Mouse (Mus musculus) liver, adult 2 months (tissue): ENCODE data around the gene Spns2. TPM values are rescaled to one million over a fixed set of nuclear protein-coding genes. Genes with fewer than 3 reads are reported as not detected.
A peak's percentile ranks its signal among the peaks of the same experiment; 100 is the strongest.

Experiments used
- DNase-seq: peaks from one replicate; pipeline ENCODE4 v3.0.0-alpha.2; 2011; ENCODE audit warnings: low read depth, low spot score; ENCODE audit errors: extremely low read depth
- H3K27ac ChIP-seq: fragments of 200-500 bp; replicated peaks from 2 replicates; pipeline ENCODE4 v1.5.1; 2012; ENCODE audit warnings: low read depth, mild to moderate bottlenecking, control low read depth, inconsistent platforms, low read length; ENCODE audit not compliant: insufficient read depth
- H3K27me3 ChIP-seq: fragments of 200-500 bp; 2 replicates; pipeline ENCODE4 v1.6.1; 2012; ENCODE audit warnings: mild to moderate bottlenecking, moderate library complexity, low read length, inconsistent platforms; ENCODE audit not compliant: control insufficient read depth, insufficient read depth
- H3K36me3 ChIP-seq: fragments of 200-500 bp; 2 replicates; pipeline ENCODE4 v1.6.1; 2012; ENCODE audit warnings: low read length, inconsistent platforms; ENCODE audit not compliant: control insufficient read depth, insufficient read depth
- H3K4me1 ChIP-seq: fragments of 200-500 bp; 2 replicates; pipeline ENCODE4 v1.6.1; 2011; ENCODE audit warnings: low read length; ENCODE audit not compliant: control insufficient read depth, insufficient read depth
- H3K4me3 ChIP-seq: fragments of 200-500 bp; 2 replicates; pipeline ENCODE4 v1.5.1; 2011; ENCODE audit warnings: low read depth, mild to moderate bottlenecking, control low read depth, low read length, moderate library complexity; ENCODE audit not compliant: insufficient read depth
- H3K79me2 ChIP-seq: fragments of 200-500 bp; 2 replicates; pipeline ENCODE4 v1.6.1; 2012; ENCODE audit warnings: inconsistent platforms, mild to moderate bottlenecking, low read length, moderate library complexity; ENCODE audit not compliant: control insufficient read depth, insufficient read depth
- H3K9ac ChIP-seq: fragments of 200-500 bp; 2 replicates; pipeline ENCODE4 v1.6.1; 2012; ENCODE audit warnings: low read depth, mild to moderate bottlenecking, control low read depth, inconsistent platforms, low read length
- CTCF ChIP-seq: fragments of 200-500 bp; IDR thresholded peaks from 2 replicates; pipeline ENCODE4 v1.5.1; 2011; ENCODE audit warnings: low read depth, low read length, control low read depth
- POLR2A ChIP-seq: fragments of 200-500 bp; IDR thresholded peaks from 2 replicates; pipeline ENCODE4 v1.6.1; 2011; ENCODE audit warnings: low read length, control low read depth; ENCODE audit not compliant: insufficient read depth; ENCODE audit errors: extremely low read depth
- WGBS: fragments of 180-500 bp; shearing (Covaris S2); methylation state at CpG from one replicate; pipeline ENCODE4 v1.1.7; 2018; 5-methylcytosine and 5-hydroxymethylcytosine counted together
- polyA plus RNA-seq: library from polyadenylated mRNA; depleted of rRNA; stranded (reverse); fragments of >200 nt; gene quantifications from 2 replicates; pipeline ENCODE4 v1.2.3, GENCODE M21; 2012; rRNA removed
- total RNA-seq: library from RNA; depleted of rRNA; stranded (reverse); fragments of >200 nt; gene quantifications from 2 replicates; pipeline ENCODE4 v1.2.3, GENCODE M21; 2014; rRNA removed

The Spns2 gene
- total RNA-seq (25.4 and 41.1 TPM in 2 replicates), polyA plus RNA-seq (47.3 and 65.1 TPM in 2 replicates)

GRCm38 (mm10) chr11:72489881-72490301, at the start of gene Spns2:
Gene Spns2, minus strand, starts transcription at chr11:72489904.
- Histone ChIP-seq H3K4me3 (peak within 1 kb of the TSS; percentile 68), H3K9ac (peak within 1 kb of the TSS; percentile 79), H3K79me2 (no peaks in the 10 kb centered on the region), H3K36me3 (no peaks in the 10 kb centered on the region), H3K4me1 (peaks cover 7% of the 10 kb centered on the region), H3K27ac (no peak within 1 kb of the TSS), H3K27me3 (peaks cover 10% of the 10 kb centered on the region; the same call in 1 of the 2 replicates)
- 1% methylated on average over 42 of the region's 42 CpGs for WGBS
- TF ChIP-seq POLR2A (peak; percentile 68), CTCF (peak; percentile 48)
- DNase-seq, result peak; percentile 40

- Histone ChIP-seq H3K27ac (no peak overlapping the region), H3K4me1 (no peaks in the 10 kb centered on the region), H3K36me3 (no peaks in the 10 kb centered on the region), H3K27me3 (no peaks in the 10 kb centered on the region), H3K4me3 (no peak overlapping the region), H3K9ac (no peak overlapping the region), H3K79me2 (no peaks in the 10 kb centered on the region)
- TF ChIP-seq POLR2A (no peak), CTCF (no peak)
- WGBS, result 97% methylated on average over 7 of the region's 7 CpGs
- no peak for DNase-seq
These were observed 49.1 kb upstream of the Spns2 start for GRCm38 (mm10) chr11:72538811-72539210.

GRCm38 (mm10) chr11:72538037-72538755, 48.5 kb upstream of the Spns2 start:
- no peak overlapping the region for H3K9ac ChIP-seq
- no peak overlapping the region for H3K27ac ChIP-seq
- DNase-seq, result peak; percentile 54
- H3K27me3 ChIP-seq, result no peaks in the 10 kb centered on the region
- no peaks in the 10 kb centered on the region for H3K36me3 ChIP-seq
- WGBS, result 50% methylated on average over 8 of the region's 8 CpGs
- H3K4me1 ChIP-seq, result no peaks in the 10 kb centered on the region
- TF ChIP-seq CTCF (no peak), POLR2A (no peak)
- no peak overlapping the region for H3K4me3 ChIP-seq
- no peaks in the 10 kb centered on the region for H3K79me2 ChIP-seq

- no peaks in the 10 kb centered on the region for H3K4me1 ChIP-seq
- H3K4me3 ChIP-seq, result no peak overlapping the region
- H3K27me3 ChIP-seq, result no peaks in the 10 kb centered on the region
- TF ChIP-seq CTCF (no peak), POLR2A (no peak)
- 97% methylated on average over 2 of the region's 2 CpGs for WGBS
- H3K27ac ChIP-seq, result no peak overlapping the region
- DNase-seq, result no peak
- no peak overlapping the region for H3K9ac ChIP-seq
- H3K36me3 ChIP-seq, result no peaks in the 10 kb centered on the region
- H3K79me2 ChIP-seq, result no peaks in the 10 kb centered on the region
These were observed 47.8 kb upstream of the Spns2 start for GRCm38 (mm10) chr11:72537503-72537902.

- no peaks in the 10 kb centered on the region for H3K36me3 ChIP-seq
- no peak overlapping the region for H3K9ac ChIP-seq
- H3K4me3 ChIP-seq, result no peak overlapping the region
- TF ChIP-seq POLR2A (no peak), CTCF (peak; percentile 59; the same call in 1 of the 2 replicates)
- WGBS, result 90% methylated on average over 3 of the region's 3 CpGs
- H3K27me3 ChIP-seq, result no peaks in the 10 kb centered on the region
- no peaks in the 10 kb centered on the region for H3K4me1 ChIP-seq
- no peaks in the 10 kb centered on the region for H3K79me2 ChIP-seq
- no peak overlapping the region for H3K27ac ChIP-seq
- no peak for DNase-seq
These were observed 45.8 kb upstream of the Spns2 start for GRCm38 (mm10) chr11:72535519-72535918.

GRCm38 (mm10) chr11:72532890-72533289, 43.2 kb upstream of the Spns2 start:
- no peak overlapping the region for H3K4me3 ChIP-seq
- no peaks in the 10 kb centered on the region for H3K36me3 ChIP-seq
- no peaks in the 10 kb centered on the region for H3K79me2 ChIP-seq
- no peak overlapping the region for H3K9ac ChIP-seq
- H3K4me1 ChIP-seq, result no peaks in the 10 kb centered on the region
- no peak for DNase-seq
- no peak overlapping the region for H3K27ac ChIP-seq
- TF ChIP-seq POLR2A (no peak), CTCF (no peak)
- 86% methylated on average over 3 of the region's 3 CpGs for WGBS
- no peaks in the 10 kb centered on the region for H3K27me3 ChIP-seq
